Mouse (Mus musculus) brain, embryonic 14.5 days (tissue): ENCODE results near the gene Plekha5. TPM values are rescaled to one million over a fixed set of nuclear protein-coding genes. Genes with fewer than 3 reads are reported as not detected.
A peak's percentile ranks its signal among the peaks of the same experiment; 100 is the strongest.
"Not testable (repeated sequence)": the region's sequence is repeated elsewhere in the genome, so short reads cannot be mapped to it uniquely, and the experiment has no call there.

ENCODE experiments used
- DNase-seq: peaks from one replicate; pipeline ENCODE4 v3.0.0-alpha.2; 2011; ENCODE audit warnings: low read depth
- CTCF ChIP-seq: fragments of 200-500 bp; IDR thresholded peaks from 2 replicates; pipeline ENCODE4 v1.5.1; 2012; ENCODE audit warnings: inconsistent platforms, mild to moderate bottlenecking, moderate library complexity, borderline replicate concordance; ENCODE audit not compliant: insufficient read depth, insufficient read length; ENCODE audit errors: extremely low read depth
- POLR2A ChIP-seq: fragments of 200-500 bp; IDR thresholded peaks from 2 replicates; pipeline ENCODE4 v1.6.1; 2012; ENCODE audit warnings: mild to moderate bottlenecking, inconsistent platforms, borderline replicate concordance; ENCODE audit not compliant: poor library complexity, insufficient read depth, insufficient read length, severe bottlenecking; ENCODE audit errors: extremely low read depth
- polyA plus RNA-seq: library from polyadenylated mRNA; depleted of rRNA; stranded (reverse); fragments of >200 nt; gene quantifications from 2 replicates; pipeline ENCODE4 v1.2.3, GENCODE M21; 2012

The Plekha5 gene
- polyA plus RNA-seq, 1 experiment = 103 TPM

- peak; percentile 59 for DNase-seq
- TF ChIP-seq CTCF (no peak), POLR2A (no peak)
These were observed 58.0 kb downstream of the Plekha5 start for GRCm38 (mm10) chr6:140481701-140482460.

GRCm38 (mm10) chr6:140484170-140484569 lies 60.3 kb downstream of the Plekha5 start:
- no peak for TF ChIP-seq POLR2A
- peak; percentile 43 for DNase-seq

- TF ChIP-seq CTCF (no peak), POLR2A (no peak)
- DNase-seq = no peak
These were observed 61.8 kb downstream of the Plekha5 start for GRCm38 (mm10) chr6:140485636-140486035.

GRCm38 (mm10) chr6:140486685-140487084 lies 62.8 kb downstream of the Plekha5 start:
- no peak for DNase-seq

GRCm38 (mm10) chr6:140487489-140487888 lies 63.6 kb downstream of the Plekha5 start:
- TF ChIP-seq POLR2A (no peak), CTCF (no peak)
- no peak for DNase-seq

More at GRCm38 (mm10) chr6:140486685-140487084, 62.8 kb downstream of the Plekha5 start:
- TF ChIP-seq POLR2A (no peak), CTCF (no peak)

GRCm38 (mm10) chr6:140488673-140489072 lies 64.8 kb downstream of the Plekha5 start:
- DNase-seq = no peak
- TF ChIP-seq CTCF (no peak), POLR2A (no peak)

- TF ChIP-seq POLR2A (no peak), CTCF (no peak)
These were observed 65.7 kb downstream of the Plekha5 start for GRCm38 (mm10) chr6:140489570-140489969.

GRCm38 (mm10) chr6:140490220-140490619 lies 66.4 kb downstream of the Plekha5 start:
- DNase-seq = no peak
- TF ChIP-seq POLR2A = no peak
- TF ChIP-seq CTCF = no peak

More at GRCm38 (mm10) chr6:140489570-140489969, 65.7 kb downstream of the Plekha5 start:
- no peak for DNase-seq

GRCm38 (mm10) chr6:140490921-140491537 lies 67.2 kb downstream of the Plekha5 start:
- DNase-seq = peak; percentile 69
- TF ChIP-seq CTCF (no peak), POLR2A (no peak)

- DNase-seq = no peak
- no peak for TF ChIP-seq CTCF
These were observed 68.2 kb downstream of the Plekha5 start for GRCm38 (mm10) chr6:140492043-140492442.

- TF ChIP-seq POLR2A (no peak), CTCF (no peak)
- no peak for DNase-seq
These were observed 74.2 kb downstream of the Plekha5 start for GRCm38 (mm10) chr6:140498074-140498473.

GRCm38 (mm10) chr6:140498958-140499357 lies 75.1 kb downstream of the Plekha5 start:
- TF ChIP-seq POLR2A (no peak), CTCF (no peak)
- no peak for DNase-seq

GRCm38 (mm10) chr6:140500829-140501228 lies 77.0 kb downstream of the Plekha5 start:
- DNase-seq = not testable (repeated sequence)

GRCm38 (mm10) chr6:140501841-140502240 lies 78.0 kb downstream of the Plekha5 start:
- no peak for DNase-seq
- TF ChIP-seq POLR2A (no peak), CTCF (no peak)
